Mouse (Mus musculus) spleen, adult 2 months (tissue): ENCODE data around the gene Sh3glb1.

Source experiments
- CTCF ChIP-seq: fragments of 200-500 bp; IDR thresholded peaks from 2 replicates; pipeline ENCODE4 v1.5.1; 2011; ENCODE audit warnings: mild to moderate bottlenecking, inconsistent platforms; ENCODE audit not compliant: insufficient read depth, insufficient read length, insufficient replicate concordance; ENCODE audit errors: extremely low read depth
- POLR2A ChIP-seq: fragments of 200-500 bp; IDR thresholded peaks from 2 replicates; pipeline ENCODE4 v1.6.1; 2011; ENCODE audit warnings: low read depth, low read length, inconsistent platforms

DNA sequence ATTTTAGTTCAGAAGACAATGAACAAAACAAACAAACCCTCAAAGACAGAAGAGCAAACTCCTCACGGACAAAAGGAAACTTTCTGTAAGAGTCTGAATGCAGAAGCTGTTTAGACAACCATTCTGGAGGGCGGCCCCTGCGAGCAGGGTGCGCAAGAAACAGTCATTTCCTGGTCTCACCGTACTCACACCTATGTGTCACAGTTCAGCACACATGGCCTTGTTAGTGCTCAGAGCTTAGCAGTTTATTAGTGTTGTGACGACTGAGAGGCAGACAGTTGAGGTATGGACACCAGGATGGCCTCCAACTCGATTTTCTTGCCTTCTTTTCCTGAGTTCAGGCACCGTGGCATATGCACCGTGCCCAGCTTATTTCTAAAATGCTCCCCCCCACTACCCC is 4.2 kb downstream of the Sh3glb1 start:
- TF ChIP-seq CTCF (no peak), POLR2A (no peak)
